Mouse (Mus musculus) cerebellum, adult 8-10 months (tissue): ENCODE measurements at regions not wholly inside any gene's neighbourhood (a gene's known extent, or its start where the extent isn't known, plus 50 kb on each side); places are given as distances from the start of the nearest gene placed in this dataset.

Source experiments
- DNase-seq: peaks from one replicate; pipeline ENCODE4 v3.0.0; 2022

DNA sequence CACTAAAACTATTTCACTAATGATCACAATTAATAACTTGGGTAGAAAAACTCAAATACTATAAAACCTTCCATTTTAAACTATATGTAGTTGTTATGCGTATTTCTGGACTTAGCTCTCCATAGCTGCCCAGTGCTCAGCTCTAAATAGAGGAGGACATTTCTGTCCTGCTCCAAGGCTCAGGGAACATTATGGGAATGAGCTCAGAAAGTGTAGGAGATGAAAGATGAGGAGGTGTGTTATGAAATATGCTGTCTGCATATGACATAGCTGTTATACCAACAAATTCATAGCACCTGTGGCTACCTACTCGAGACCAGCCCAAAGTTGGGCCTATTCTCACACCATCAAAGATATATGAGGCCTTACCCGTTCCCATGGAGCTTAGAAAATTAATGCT is 106.3 kb downstream of the Aldh8a1 start:
- no peak for DNase-seq

DNA sequence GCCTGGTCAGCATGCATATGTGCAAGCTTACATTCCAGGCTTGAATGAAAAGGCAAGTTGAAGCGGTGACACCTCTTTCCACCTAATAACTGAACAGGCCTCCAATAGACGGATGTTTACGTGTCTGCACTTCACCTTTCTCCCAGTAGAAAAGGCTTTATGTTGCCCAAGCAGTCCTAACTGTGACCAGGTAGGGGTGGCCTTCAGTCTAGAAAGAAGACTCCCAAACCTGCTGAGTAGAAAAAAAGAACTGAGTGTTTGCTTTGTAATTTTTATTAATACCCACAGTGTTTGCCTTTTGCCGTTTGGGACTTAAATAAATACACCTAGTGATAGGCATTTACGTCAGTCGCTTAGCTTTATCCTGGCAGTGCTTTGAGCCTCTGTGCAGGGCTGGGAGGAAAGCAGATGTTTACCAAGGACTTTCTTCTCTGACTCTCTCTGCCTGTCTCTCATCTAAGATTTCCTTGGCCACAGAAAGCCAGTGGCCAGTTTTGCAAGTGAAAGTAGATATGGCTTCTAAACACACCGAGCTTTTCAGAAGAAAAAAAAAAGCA is 104.5 kb upstream of the 1700020N01Rik start:
- no peak for DNase-seq

DNA sequence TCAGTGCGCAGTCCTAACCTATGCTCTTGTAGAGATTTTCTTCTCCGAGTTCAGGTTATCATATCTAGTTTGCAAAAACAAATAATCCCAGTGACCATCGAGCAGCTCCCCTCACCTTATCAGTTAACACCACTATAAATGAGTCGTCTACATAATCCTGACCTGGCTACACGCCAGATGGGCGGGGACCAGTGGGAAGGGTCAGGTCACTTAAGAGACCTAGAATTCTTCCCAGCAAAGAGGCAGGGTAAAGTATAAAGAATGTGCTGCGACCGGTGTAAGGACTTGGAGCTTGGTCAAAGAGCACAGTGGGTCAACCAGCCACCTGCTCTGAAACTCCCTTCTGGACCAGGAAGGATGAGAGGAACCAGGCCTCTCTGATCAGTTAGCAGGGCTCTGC is 102.0 kb upstream of the 1700020N01Rik start:
- no peak for DNase-seq

DNA sequence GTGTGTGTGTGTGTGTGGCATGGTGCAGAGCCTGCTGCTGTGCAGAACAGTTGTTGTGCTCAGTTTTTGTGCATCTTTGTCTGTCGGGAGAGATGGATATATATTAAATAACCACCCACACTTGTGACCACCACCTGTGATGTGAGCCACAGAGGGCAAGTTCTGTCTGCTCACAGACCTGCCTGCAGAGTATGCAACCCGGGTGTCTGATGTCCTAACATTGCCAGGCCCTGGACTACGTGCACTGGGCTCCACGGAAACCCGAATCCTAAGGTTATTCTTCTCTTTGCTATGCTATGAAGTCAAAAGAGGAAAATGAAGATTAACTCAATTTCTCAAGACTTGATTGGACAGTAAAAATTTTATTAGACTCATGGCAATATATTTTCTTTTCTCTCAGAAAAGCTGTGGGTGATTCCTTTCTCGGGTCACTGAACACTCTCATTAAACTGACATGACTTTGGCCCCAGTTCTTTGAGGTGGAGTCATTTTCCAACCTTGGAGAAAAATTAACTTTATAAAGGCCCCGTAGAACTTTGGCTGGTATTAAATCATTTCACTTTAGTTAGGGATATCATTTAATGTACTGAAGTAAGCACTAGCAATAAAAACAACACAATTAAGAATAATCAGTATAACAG is 100.6 kb upstream of the 1700020N01Rik start:
- no peak for DNase-seq

DNA sequence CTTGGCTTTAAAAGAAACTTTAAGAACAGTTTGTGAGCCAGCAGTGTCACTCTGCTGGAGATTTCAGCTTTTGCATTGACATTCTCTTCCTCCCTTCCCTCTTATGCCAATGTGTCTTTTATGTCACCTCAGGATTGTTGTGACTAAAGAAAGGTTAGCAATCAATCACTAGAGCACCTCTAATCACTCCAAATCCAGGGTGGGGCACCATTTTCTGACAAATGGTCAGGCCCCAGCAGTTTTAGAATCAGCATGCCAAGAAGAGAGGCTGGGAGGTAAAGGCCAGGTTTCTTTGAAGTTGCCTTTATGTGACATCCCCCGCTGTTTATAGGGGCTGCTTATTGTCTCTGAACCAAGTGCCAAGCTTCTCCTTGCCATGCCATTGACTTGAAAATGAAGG is 98.4 kb upstream of the 1700020N01Rik start:
- no peak for DNase-seq

DNA sequence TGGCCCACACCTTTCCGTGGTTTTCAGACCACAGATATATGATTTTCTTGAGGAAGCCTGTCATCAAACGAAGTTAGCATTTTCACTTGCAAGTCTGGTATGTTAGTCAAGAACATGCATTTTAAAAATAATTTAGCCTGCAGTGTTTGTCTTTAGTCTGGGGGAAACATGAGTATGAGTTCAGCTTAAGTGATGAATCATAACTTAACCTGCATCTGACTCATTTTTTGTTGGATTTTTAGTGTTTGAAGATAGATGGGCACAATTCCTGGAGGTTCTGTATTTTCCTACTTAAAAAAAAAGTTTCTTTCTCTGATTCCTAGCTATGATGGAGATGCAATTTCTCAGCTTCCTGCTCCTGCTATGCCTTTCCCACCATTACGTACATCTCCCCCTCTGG is 95.8 kb upstream of the 1700020N01Rik start:
- no peak for DNase-seq

DNA sequence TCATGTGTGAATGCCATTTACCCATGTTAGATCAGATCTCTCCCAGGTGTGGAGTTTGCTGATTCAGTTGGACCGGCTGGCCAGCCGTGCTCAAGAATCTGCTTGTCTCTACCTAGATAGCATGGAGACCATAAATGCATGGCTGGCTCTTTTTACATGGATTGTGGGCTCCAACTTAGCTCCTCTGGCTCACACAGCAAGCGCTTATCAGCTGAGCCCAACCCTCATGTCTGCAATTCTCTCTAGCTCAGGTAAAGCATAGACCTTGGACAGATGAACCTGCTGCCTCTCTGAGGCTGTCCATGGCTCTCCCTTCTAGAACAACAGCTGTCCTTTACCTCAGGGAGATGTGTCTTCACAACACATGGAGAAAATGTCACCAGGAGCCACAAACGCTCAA is 94.8 kb upstream of the 1700020N01Rik start:
- no peak for DNase-seq

DNA sequence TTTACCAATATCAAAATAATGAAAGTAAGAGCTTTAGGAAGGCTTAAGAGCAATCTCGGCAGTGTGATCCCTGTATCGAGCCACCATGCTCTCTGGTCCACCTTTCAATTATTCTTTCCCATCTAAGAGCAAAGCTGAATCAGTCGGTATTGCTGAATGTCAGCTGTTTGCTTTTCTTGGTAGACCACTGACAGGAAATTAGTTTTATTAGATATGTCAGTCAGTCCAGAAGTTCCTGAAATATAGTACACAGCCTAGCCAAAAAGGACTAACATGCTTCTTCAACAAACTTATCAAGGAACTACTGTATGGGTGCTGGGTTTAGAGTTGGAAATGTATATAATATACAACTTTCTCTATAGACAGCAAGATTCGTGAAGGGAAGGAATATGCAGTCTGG is 91.3 kb upstream of the 1700020N01Rik start:
- no peak for DNase-seq

DNA sequence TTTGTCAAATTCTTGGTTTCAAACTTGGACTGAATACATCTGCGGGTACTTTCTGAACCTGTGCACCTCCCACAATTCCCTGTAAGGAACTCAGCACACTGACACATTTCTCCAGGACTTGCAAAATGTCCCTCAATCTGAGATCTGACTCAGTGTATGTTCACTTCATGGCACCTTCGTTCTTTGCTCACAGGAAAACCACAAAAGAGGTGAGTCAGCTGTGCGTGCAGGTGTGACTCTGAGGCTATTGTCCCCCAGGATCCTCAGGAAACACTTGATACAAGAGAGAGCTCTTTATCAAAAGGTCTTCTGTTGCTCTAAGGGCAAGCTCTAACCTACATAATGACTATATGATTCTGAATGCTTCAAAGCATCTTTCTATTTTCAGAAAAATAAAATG is 88.5 kb upstream of the 1700020N01Rik start:
- DNase-seq = no peak

DNA sequence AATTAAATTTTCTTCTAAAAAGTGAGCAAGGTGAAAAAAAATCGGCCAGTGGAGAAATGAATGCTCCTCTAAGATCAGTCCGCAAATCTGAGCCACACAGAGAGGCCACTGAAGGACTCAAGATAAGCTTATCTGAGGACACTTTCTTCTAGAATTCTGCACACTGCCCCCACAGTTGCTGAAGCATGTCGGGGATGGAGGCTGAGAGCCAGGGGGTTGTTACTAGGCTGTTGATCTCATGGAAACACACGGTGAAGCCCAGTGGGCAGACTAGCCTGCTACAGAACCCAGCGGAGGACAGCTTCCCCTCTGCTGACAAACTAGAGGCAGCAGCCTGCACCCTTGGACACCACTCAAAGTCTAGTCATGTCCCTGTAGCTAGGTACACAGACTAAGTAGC is 81.6 kb upstream of the 1700020N01Rik start:
- no peak for DNase-seq

DNA sequence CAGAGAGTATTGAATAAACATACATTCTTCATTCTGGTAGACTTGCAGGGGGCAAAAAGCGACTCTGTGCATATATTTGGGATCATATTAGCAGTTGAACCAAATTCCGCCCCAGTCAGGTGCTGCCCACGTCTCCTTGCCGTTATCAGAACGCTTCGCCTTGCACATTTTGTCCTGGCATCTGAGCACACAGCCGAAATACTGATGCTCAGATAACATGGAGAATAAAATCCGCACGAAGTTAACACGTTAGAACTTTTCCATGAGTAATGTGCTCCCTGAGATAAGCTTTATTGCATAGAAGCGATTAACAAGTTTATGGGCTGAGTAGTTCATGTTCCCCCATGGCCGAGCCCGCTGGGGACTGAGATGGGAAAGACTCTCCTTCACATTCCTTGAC is 80.5 kb upstream of the 1700020N01Rik start:
- no peak for DNase-seq

DNA sequence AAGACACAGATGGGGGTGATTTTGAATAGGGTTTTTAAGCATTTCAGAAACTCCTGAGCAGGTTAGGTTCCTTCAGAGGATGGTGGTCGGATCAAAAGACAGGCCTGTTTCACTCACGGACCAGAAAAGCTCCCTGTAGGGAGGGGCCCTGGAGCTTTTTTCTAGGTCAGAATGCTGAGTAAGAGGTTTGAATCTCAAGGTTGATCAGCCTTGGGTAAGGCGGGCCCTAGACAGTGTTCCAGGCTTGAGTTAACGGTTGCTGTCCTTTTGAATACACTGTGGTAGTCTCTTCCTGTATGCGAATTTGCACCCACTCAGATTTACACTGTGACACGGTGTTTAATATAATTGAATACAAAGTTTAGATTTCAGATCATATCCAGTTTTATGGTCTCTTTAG is 75.2 kb upstream of the 1700020N01Rik start:
- no peak for DNase-seq

DNA sequence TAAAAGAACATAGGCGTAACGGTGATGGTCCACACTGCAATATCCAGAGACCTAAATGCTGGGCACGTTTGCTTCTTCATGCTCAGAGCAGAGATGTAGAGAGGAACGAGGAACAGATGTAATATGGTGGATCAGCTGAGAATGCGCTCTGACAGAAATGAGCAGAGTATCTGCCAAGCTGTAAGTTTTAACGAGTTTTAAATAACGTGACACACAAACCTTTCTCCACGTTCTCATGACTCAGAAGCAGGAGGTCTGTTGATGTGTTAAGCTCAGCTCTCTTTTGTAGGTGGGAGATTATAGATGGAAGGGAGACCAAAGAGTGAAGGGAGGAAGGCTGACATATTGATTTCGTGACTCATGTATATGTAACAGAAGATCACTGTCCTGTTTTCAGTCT is 72.1 kb upstream of the 1700020N01Rik start:
- DNase-seq = no peak

DNA sequence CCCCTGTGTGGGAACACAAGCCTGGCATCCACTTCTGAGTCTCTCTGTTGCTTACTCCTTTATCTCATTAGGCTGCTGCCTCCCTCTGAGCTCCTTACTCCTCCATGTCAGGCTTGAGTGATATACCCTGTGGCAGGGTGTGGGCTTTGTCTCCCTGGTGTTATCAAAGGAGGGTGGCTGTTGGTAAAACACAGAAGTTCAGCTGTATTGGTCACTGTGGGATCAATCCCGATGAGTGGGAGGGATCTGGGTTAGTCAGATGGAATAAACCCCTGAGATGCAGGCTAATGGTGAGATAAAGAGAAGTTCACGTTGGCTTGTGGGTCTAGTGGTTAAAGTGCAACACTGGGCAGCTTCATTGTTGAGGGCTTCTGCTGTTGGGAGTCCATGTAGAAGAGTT is 67.4 kb upstream of the 1700020N01Rik start:
- no peak for DNase-seq

DNA sequence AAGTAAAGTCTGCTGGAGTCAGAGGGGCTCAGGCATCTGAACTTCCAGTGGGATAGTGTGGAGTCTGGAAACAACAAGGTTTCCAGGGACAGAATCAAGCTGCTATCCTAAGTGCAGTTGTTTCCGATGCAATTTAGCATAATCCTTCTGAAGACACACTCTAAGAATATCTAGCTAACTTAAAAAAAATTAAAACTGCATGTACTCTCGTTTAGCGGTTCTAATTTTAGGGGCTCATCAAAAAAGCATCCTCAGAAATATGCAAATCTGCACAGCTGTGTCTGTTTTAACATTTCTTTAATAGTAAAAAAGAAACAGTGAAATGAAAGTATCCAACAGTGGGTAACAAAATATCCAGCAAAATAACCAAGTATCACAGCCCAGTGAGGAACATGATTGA is 64.5 kb upstream of the 1700020N01Rik start:
- no peak for DNase-seq

DNA sequence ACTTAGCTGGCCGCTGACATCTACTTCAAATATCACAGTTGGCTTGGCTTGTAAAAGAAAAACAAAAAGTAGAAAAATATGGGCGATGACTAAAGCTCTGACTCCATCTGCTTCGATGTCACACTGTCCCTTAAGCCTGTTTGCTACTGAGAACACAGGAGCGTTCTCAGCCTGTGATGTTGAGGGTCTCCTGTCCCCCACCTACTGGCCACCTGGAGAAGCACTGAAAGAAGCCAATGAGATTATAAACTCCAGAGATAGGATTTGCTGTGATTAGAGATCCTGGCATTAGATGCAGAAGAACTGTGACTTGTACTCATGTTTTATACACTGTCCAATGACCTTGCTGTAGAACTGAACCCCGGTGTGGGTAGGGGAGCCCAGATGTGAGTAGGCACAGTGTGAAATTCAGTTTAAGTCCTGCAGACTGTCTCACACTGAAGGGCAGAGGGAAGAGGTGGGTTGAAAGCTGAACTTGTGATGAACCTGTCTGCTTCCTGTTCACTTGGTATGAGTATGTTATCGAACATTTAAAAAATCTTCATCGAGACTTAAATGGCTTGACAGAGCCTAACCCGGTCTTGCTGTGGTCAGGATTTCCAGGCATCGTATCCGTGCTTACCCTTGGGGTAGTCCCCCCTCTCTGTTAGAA is 63.7 kb upstream of the 1700020N01Rik start:
- DNase-seq = no peak

DNA sequence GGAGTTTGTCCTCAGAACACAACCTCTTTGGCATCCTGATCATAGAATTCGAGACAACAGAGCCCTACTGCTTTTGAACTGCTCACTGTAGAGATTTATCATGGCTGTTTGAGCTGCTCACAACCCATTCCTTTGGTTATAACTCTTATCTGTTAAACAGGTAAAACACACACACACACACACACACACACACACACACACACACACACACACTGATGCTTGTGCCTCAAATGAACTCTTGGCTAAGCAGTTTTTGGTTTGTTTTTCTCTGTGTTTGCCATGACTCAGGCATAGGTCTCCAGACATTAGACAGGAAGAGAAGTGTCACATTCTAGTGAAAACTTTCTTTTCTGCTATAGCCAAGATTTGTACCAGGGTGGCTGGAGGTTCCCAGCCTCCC is 60.8 kb upstream of the 1700020N01Rik start:
- no peak for DNase-seq

DNA sequence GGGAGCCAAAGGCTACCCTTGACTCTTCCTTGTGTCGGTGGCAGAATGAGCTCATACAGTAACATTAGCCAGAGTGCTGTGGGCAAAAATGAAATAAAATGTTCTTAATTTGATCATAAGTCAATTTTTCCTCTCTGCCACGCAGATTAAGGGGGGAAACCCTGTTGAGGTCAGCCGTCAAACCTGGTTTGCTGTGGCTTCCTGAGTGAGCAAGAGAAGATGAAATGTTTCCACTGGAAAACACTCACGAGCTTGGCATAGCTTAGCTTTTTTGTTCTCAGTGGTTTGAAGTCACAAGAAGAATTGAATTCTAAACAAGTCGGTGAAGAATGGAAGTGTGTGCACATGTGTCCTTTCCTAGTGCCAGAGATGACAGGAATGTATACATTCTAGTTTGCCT is 57.3 kb upstream of the 1700020N01Rik start:
- DNase-seq = no peak

DNA sequence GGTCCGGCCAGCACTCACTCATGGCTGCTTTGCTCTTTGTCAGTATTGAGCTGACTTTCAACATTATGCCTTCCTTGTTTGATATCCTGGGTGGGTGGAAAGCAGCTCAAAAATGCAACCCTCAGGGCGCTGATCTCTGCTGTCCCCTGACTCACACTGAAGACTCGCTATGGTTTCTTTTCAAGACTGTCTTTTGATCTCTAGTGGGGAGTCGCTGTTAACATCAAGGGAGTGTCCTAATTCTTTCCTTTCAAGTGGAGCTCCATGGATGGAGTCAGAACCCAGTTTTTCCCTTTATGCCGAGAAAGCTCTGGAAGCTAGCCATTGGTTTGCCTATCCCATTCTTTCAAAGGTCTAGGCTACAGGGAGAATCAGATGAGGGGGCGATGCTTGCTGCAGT is 54.5 kb upstream of the 1700020N01Rik start:
- DNase-seq = no peak
